Mouse (Mus musculus): ENCODE results near the gene Efcab12. TPM values are rescaled to one million over a fixed set of nuclear protein-coding genes. Genes with fewer than 3 reads are reported as not detected.

Gene Efcab12
- polyA plus RNA-seq, 1 experiment from 2014 or later, result 0.83 TPM

DNA sequence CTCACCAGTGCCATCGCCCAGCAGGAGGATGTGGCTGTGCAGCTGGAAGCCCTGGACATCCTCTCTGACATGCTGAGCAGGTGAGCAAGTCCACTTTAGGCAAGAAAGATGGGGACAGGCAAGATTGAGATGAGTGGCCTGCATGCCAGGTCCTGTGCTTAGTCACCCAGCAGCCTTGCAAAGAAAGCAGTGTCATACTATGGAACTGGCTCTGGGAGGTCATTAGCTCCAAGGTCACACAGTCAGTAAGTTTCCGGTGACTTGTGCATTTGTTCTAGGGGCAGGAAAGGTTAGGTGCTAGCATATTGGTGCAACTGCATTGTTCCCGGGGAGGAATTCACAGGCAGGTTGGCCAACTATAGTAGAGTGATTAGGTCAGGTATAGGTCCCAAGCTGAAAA is 55.4 kb downstream of the Efcab12 start:
- H3K9ac ChIP-seq, result no peak overlapping the region
- no peak for ATAC-seq (ENCODE audit: insufficient number of reproducible peaks, low FRiP score)
- H3K4me3 ChIP-seq, result no peak overlapping the region
- no peak overlapping the region for H3K4me2 ChIP-seq
- H3K4me1 ChIP-seq (replicated peaks), result peaks cover 16% of the 10 kb centered on the region
- no peaks in the 10 kb centered on the region for H3K27me3 ChIP-seq (replicated peaks)
- no peaks in the 10 kb centered on the region for H3K9me3 ChIP-seq (replicated peaks)
- no peak overlapping the region for H3K27ac ChIP-seq (ENCODE audit: poor library complexity, severe bottlenecking)
- peaks cover 95% of the 10 kb centered on the region for H3K36me3 ChIP-seq
- WGBS, result 76% methylated on average over 3 of the region's 3 CpGs

DNA sequence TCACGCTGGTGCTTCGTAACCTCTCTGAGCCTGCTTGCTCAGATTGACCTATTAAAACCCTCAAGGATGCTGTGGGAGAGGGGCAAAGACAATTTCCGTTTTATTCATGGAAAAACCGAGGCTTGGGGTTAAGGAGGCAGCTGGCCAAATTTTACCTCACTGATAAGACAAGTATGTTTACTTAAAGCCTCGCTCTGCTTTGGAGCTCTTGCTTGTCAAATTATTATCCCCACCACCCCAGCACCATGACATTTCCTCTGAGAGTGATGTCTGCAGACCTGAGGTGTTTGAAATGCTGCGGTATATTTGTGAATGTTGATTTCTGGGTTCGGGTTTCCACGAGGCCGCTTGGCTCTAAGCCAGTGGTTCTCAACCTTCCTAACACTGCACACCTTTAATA is 61.8 kb downstream of the Efcab12 start:
- H3K9ac ChIP-seq, result peak overlapping the region; percentile 87
- H3K4me3 ChIP-seq, result peak overlapping the region; percentile 80
- H3K27ac ChIP-seq (ENCODE audit: poor library complexity, severe bottlenecking), result peak overlapping the region; percentile 96
- peak overlapping the region; percentile 96 for H3K4me2 ChIP-seq
- H3K4me1 ChIP-seq (replicated peaks), result peaks cover 37% of the 10 kb centered on the region
- no peak for ATAC-seq (ENCODE audit: insufficient number of reproducible peaks, low FRiP score)
- no peaks in the 10 kb centered on the region for H3K27me3 ChIP-seq (replicated peaks)
- H3K36me3 ChIP-seq, result peaks cover 35% of the 10 kb centered on the region
- 17% methylated on average over 9 of the region's 9 CpGs for WGBS
- 0 out of 2 replicates have a peak, but pooled peaks cover 5% of the 10 kb centered on the region for H3K9me3 ChIP-seq (replicated peaks)

DNA sequence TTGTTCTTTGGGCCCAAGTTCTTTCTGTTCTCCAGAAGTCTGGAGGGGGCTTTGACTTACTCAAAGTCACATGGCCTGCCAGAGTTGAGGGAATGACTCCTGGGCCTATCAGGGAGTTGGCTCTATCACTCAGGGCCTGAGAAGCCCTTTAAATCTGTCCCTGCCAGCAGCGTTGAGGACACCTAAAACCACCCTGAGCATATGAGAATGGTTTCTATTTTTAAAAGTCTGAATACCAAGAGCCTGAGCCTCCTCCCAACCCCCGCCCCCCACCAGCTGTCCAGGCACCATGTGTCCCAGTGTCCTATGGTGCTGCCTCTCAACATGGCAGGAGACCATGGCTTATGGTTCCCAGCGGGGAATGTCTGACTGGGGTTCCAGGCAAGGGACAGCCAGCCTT is 62.4 kb downstream of the Efcab12 start:
- ATAC-seq (ENCODE audit: insufficient number of reproducible peaks, low FRiP score), result peak; percentile 70
- 15% methylated on average over 3 of the region's 3 CpGs for WGBS
- H3K36me3 ChIP-seq, result peaks cover 30% of the 10 kb centered on the region
- H3K27ac ChIP-seq (ENCODE audit: poor library complexity, severe bottlenecking), result peak overlapping the region; percentile 96
- peak overlapping the region; percentile 87 for H3K9ac ChIP-seq
- peak overlapping the region; percentile 80 for H3K4me3 ChIP-seq
- no peaks in the 10 kb centered on the region for H3K27me3 ChIP-seq (replicated peaks)
- 0 out of 2 replicates have a peak, but pooled peaks cover 5% of the 10 kb centered on the region for H3K9me3 ChIP-seq (replicated peaks)
- peaks cover 37% of the 10 kb centered on the region for H3K4me1 ChIP-seq (replicated peaks)
- H3K4me2 ChIP-seq, result peak overlapping the region; percentile 96

DNA sequence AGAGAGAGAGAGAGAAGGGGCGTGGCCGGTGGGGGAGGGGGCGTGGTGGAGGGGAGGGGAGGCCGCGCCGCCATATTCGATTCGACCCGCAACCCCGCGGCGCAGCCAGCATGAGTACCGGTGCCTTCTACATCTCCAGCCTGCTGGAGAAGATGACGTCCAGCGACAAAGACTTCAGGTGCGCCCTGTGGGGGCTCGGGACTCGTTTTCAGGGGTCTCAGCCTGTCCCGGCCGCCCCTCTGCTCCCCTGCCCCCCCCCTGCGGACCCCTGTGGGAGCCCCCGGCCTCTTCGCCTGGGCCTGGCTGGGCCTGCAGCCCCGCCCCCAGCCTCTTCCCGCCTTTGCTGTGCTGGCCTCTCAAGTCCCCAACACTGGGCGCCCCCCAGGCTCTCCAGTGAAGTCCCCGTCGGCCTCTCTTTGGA is 63.7 kb downstream of the Efcab12 start, which contains the start of gene Cand2:
TSS of gene Cand2 (plus strand) at position 38 of the 421 bp plus-strand sequence.
- ATAC-seq (ENCODE audit: insufficient number of reproducible peaks, low FRiP score), result peak; percentile 80
- H3K27me3 ChIP-seq (replicated peaks), result no peaks in the 10 kb centered on the region
- H3K4me2 ChIP-seq, result peak within 1 kb of the TSS; percentile 96
- H3K4me3 ChIP-seq, result peak within 1 kb of the TSS; percentile 80
- peak within 1 kb of the TSS; percentile 96 for H3K27ac ChIP-seq (ENCODE audit: poor library complexity, severe bottlenecking)
- peak within 1 kb of the TSS; percentile 87 for H3K9ac ChIP-seq
- H3K4me1 ChIP-seq (replicated peaks), result peaks cover 37% of the 10 kb centered on the region
- under 1% methylated on average over 25 of the region's 28 CpGs for WGBS
- H3K36me3 ChIP-seq, result peaks cover 16% of the 10 kb centered on the region
- 0 out of 2 replicates have a peak, but pooled peaks cover 5% of the 10 kb centered on the region for H3K9me3 ChIP-seq (replicated peaks)

DNA sequence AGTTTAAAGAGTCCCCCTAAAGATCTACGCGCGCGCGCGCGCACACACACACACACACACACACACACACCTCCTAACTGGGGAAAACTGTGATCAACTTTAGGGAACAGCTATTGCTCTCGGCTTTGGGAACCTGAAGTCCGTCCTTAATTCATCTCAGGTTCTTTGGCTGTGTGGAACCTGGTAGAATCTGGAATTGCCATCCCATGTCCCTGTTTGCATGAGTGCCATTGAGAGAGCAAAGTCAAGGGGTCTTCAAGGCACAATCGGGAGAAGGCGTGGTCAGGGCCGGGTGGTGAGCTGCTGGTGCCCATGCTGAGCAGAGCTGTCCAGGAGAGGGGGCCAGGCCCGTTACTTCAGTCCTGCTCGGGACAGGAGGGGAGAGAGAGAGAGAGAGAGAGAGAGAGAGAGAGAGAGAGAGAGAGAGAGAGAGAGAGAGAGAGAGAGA is 64.2 kb downstream of the Efcab12 start:
- H3K4me2 ChIP-seq, result peak overlapping the region; percentile 96
- WGBS, result under 1% methylated on average over 14 of the region's 14 CpGs
- H3K4me3 ChIP-seq, result peak overlapping the region; percentile 80
- H3K27me3 ChIP-seq (replicated peaks), result no peaks in the 10 kb centered on the region
- H3K4me1 ChIP-seq (replicated peaks), result peaks cover 36% of the 10 kb centered on the region
- H3K9me3 ChIP-seq (replicated peaks), result 0 out of 2 replicates have a peak, but pooled peaks cover 5% of the 10 kb centered on the region
- ATAC-seq (ENCODE audit: insufficient number of reproducible peaks, low FRiP score), result peak; percentile 72
- peaks cover 13% of the 10 kb centered on the region for H3K36me3 ChIP-seq
- peak overlapping the region; percentile 61 for H3K9ac ChIP-seq
- peak overlapping the region; percentile 89 for H3K27ac ChIP-seq (ENCODE audit: poor library complexity, severe bottlenecking)

DNA sequence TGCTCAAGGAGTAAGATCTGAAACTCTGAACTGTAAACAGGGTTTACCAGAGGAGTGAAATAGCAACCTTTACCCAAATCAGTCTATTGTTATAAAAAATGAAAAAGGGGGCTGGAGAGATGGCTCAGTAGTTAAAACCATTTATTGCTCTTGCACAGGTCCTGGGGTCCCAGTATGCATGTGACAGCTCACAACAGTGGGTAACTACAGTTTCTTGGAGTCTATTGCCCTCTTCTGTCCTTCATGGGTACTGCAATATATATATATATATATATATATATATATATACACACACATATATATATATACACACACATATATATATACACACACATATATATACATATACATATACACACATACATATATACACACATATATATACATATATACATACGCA is 65.6 kb downstream of the Efcab12 start:
- 64% methylated on average over 1 of the region's 1 CpGs for WGBS
- ATAC-seq (ENCODE audit: insufficient number of reproducible peaks, low FRiP score), result no peak

DNA sequence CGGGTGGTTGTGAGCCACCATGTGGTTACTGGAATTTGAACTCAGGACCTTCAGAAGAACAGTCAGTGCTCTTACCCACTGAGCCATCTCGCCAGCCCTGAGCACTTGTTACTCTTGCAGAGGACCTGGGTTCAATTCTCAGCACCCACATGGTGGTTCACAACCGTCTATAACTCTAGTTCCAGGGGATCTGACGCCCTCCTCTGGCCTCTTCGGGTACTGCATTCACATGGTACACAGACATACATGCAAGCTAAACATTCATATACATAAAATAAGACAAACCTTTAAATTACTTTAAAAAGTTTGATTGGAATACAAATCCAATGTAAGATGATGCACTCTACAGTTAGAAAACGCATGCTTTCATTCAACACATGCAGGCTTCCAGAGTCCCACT is 66.0 kb downstream of the Efcab12 start:
- H3K9ac ChIP-seq, result no peak overlapping the region
- peaks cover 29% of the 10 kb centered on the region for H3K4me1 ChIP-seq (replicated peaks)
- H3K27ac ChIP-seq (ENCODE audit: poor library complexity, severe bottlenecking), result no peak overlapping the region
- H3K4me3 ChIP-seq, result no peak overlapping the region
- H3K9me3 ChIP-seq (replicated peaks), result 0 out of 2 replicates have a peak, but pooled peaks cover 5% of the 10 kb centered on the region
- H3K36me3 ChIP-seq, result no peaks in the 10 kb centered on the region
- ATAC-seq (ENCODE audit: insufficient number of reproducible peaks, low FRiP score), result no peak
- 74% methylated on average over 6 of the region's 6 CpGs for WGBS
- no peaks in the 10 kb centered on the region for H3K27me3 ChIP-seq (replicated peaks)
- no peak overlapping the region for H3K4me2 ChIP-seq

More for the DNA sequence above, 65.6 kb downstream of the Efcab12 start:
- Histone ChIP-seq H3K27ac (ENCODE audit: poor library complexity, severe bottlenecking) (no peak overlapping the region), H3K4me3 (no peak overlapping the region), H3K9me3 (replicated peaks) (0 out of 2 replicates have a peak, but pooled peaks cover 5% of the 10 kb centered on the region), H3K9ac (no peak overlapping the region), H3K27me3 (replicated peaks) (no peaks in the 10 kb centered on the region), H3K4me2 (no peak overlapping the region), H3K36me3 (peaks cover 3% of the 10 kb centered on the region), H3K4me1 (replicated peaks) (peaks cover 31% of the 10 kb centered on the region)

DNA sequence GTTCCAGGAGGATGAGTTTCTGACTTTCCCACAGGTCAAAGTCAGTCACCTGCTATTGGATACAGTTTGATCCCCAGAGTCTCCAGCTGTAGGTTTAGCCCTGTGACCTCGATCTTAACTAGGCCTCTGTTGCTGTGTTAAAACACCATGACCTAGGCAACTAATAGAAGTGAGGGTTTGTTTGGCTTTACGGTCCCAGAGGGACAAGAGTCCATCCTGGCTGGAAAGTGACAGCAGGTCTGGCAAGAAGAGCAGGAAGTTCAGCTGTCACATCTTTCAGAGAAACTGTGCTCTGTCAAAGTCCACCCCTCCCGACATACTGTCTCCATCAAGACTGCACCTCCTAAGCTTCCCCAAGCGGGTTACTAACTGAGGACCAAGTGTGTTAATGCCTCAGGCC is 67.4 kb downstream of the Efcab12 start:
- Histone ChIP-seq H3K27ac (ENCODE audit: poor library complexity, severe bottlenecking) (no peak overlapping the region), H3K9ac (no peak overlapping the region), H3K27me3 (replicated peaks) (no peaks in the 10 kb centered on the region), H3K4me3 (no peak overlapping the region), H3K4me2 (no peak overlapping the region), H3K4me1 (replicated peaks) (peaks cover 15% of the 10 kb centered on the region), H3K9me3 (replicated peaks) (0 out of 2 replicates have a peak, but pooled peaks cover 5% of the 10 kb centered on the region), H3K36me3 (no peaks in the 10 kb centered on the region)
- 53% methylated on average over 4 of the region's 4 CpGs for WGBS
- ATAC-seq (ENCODE audit: insufficient number of reproducible peaks, low FRiP score), result no peak

DNA sequence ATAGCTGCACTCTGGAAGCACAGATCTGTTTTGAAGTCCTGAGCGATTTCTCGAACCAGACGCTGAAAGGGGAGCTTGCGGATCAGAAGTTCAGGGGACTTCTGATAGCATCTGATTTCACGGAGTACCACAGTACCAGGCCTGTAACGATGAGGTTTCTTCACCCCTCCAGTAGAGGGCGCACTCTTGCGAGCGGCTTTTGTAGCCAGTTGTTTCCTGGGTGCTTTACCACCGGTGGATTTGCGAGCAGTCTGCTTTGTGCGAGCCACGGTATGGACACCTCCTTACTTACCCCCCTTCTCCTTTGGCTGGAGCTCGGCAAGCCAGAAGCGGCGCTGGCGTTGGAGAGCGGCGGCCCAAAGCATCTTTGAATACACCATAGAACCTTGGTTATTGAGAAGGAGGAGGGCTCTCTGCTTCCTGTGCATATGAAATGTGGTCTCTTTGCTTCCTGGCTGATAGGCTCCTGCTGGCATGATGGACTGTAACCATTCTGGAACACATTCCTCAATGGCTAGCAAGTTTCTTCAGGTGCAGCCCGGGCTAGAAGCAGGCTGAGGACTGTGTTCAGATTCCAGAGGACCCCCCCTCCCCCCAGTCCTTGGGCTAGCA is 68.0 kb downstream of the Efcab12 start:
- no peaks in the 10 kb centered on the region for H3K36me3 ChIP-seq
- WGBS, result 80% methylated on average over 20 of the region's 20 CpGs
- H3K4me2 ChIP-seq, result no peak overlapping the region
- H3K9me3 ChIP-seq (replicated peaks), result 0 out of 2 replicates have a peak, but pooled peaks cover 5% of the 10 kb centered on the region
- no peaks in the 10 kb centered on the region for H3K27me3 ChIP-seq (replicated peaks)
- no peak overlapping the region for H3K4me3 ChIP-seq
- H3K4me1 ChIP-seq (replicated peaks), result peaks cover 8% of the 10 kb centered on the region
- ATAC-seq (ENCODE audit: insufficient number of reproducible peaks, low FRiP score), result no peak
- H3K9ac ChIP-seq, result no peak overlapping the region
- no peak overlapping the region for H3K27ac ChIP-seq (ENCODE audit: poor library complexity, severe bottlenecking)

DNA sequence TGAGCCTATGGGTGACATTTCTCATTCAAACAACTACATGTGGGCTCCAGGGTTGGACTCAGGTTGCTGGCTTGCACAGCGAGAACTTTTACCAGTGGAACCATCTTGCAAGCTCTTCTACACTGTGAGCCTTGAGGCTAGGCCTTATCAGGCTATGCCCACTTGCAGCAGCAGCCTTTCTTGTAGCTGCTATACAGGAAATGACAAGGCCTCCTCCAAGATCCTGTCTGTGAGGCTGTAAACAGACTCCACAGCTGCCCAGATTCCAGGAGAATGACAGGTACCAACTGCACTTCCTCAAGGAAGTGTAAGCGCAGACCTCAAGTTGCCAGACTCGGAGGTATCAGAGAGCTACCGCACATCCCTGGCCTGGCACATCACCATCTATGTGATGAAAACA is 70.0 kb downstream of the Efcab12 start:
- Histone ChIP-seq H3K4me2 (no peak overlapping the region), H3K27ac (ENCODE audit: poor library complexity, severe bottlenecking) (0 out of 2 replicates have a peak overlapping the region, but pooled peaks have one; percentile 32), H3K9ac (no peak overlapping the region), H3K4me3 (no peak overlapping the region), H3K27me3 (replicated peaks) (no peaks in the 10 kb centered on the region), H3K9me3 (replicated peaks) (0 out of 2 replicates have a peak, but pooled peaks cover 5% of the 10 kb centered on the region), H3K4me1 (replicated peaks) (peaks cover 20% of the 10 kb centered on the region), H3K36me3 (no peaks in the 10 kb centered on the region)
- WGBS, result 37% methylated on average over 4 of the region's 4 CpGs
- peak; percentile 15; the same call in 1 of the 2 replicates for ATAC-seq (ENCODE audit: insufficient number of reproducible peaks, low FRiP score)

- no peaks in the 10 kb centered on the region for H3K27me3 ChIP-seq (replicated peaks)
- WGBS, result 50% methylated on average over 9 of the region's 9 CpGs
- H3K36me3 ChIP-seq, result no peaks in the 10 kb centered on the region
- H3K4me3 ChIP-seq, result no peak overlapping the region
- no peak for ATAC-seq (ENCODE audit: insufficient number of reproducible peaks, low FRiP score)
- 0 out of 2 replicates have a peak overlapping the region, but pooled peaks have one; percentile 31 for H3K27ac ChIP-seq (ENCODE audit: poor library complexity, severe bottlenecking)
- H3K4me1 ChIP-seq (replicated peaks), result peaks cover 28% of the 10 kb centered on the region
- H3K9me3 ChIP-seq (replicated peaks), result 0 out of 2 replicates have a peak, but pooled peaks cover 3% of the 10 kb centered on the region
- H3K4me2 ChIP-seq, result no peak overlapping the region
- no peak overlapping the region for H3K9ac ChIP-seq
Observed at GRCm38 (mm10) chr6:115767357-115767756, 70.9 kb downstream of the Efcab12 start.

All from heart, embryonic 12.5 days (tissue).